Mouse (Mus musculus) CH12.LX (cell line): ENCODE data around the gene Hinfp. TPM values are rescaled to one million over a fixed set of nuclear protein-coding genes. Genes with fewer than 3 reads are reported as not detected.

ENCODE experiments used
- DNase-seq: peaks from one replicate; pipeline ENCODE4 v3.0.0-alpha.2; 2013; ENCODE audit errors: extremely low read depth
- H3K27ac ChIP-seq: 2 replicates; pipeline ENCODE4 v1.5.1; 2012; ENCODE audit warnings: low read depth, mild to moderate bottlenecking, control low read depth, moderate library complexity; ENCODE audit not compliant: insufficient read depth
- H3K27me3 ChIP-seq: replicated peaks from 2 replicates; pipeline ENCODE3; 2012; ENCODE audit warnings: inconsistent platforms
- H3K36me3 ChIP-seq, 2 experiments: replicated peaks in 1 of 2; 2 replicates each; pipeline versions ENCODE3 to v1.6.1; 2012; ENCODE audit warnings: inconsistent platforms in 1 of 2, low read length in 1 of 2, mild to moderate bottlenecking in 1 of 2, mixed read lengths in 1 of 2, moderate library complexity in 1 of 2; ENCODE audit not compliant: control insufficient read depth in 1 of 2, insufficient read depth in 1 of 2
- H3K4me1 ChIP-seq, 2 experiments: 2 replicates each; pipeline ENCODE4 v1.6.1; 2012; ENCODE audit warnings: inconsistent platforms in 1 of 2, moderate library complexity in 1 of 2; ENCODE audit not compliant: insufficient read depth in 2 of 2, control insufficient read depth in 1 of 2
- H3K4me2 ChIP-seq: 2 replicates; pipeline ENCODE4 v1.6.1; 2012; ENCODE audit warnings: low read depth, mild to moderate bottlenecking, control low read depth; ENCODE audit not compliant: poor library complexity, insufficient read depth, severe bottlenecking
- H3K4me3 ChIP-seq, 3 experiments: fragments of 150-350 bp in 1 of 3; sonication (generic) in 1 of 3; replicated peaks in 1 of 3; 2 replicates each; pipeline versions ENCODE3 to v1.5.1; 2011 to 2012; ENCODE audit warnings: low read depth in 2 of 3, low read length in 2 of 3, mild to moderate bottlenecking in 2 of 3, moderate library complexity in 2 of 3, control low read depth in 1 of 3, improper control_type of control experiment in 1 of 3, inconsistent platforms in 1 of 3, mixed read lengths in 1 of 3; ENCODE audit not compliant: poor library complexity in 1 of 3
- H3K79me2 ChIP-seq: replicated peaks from 2 replicates; pipeline ENCODE4 v1.6.1; 2012; ENCODE audit warnings: mild to moderate bottlenecking, moderate library complexity; ENCODE audit not compliant: control insufficient read depth, poor library complexity, insufficient read depth, severe bottlenecking; ENCODE audit errors: extremely low read depth
- H3K9ac ChIP-seq: 2 replicates; pipeline ENCODE4 v1.6.1; 2012; ENCODE audit warnings: low read depth, mild to moderate bottlenecking, control low read depth, moderate library complexity; ENCODE audit not compliant: insufficient read depth
- H3K9me3 ChIP-seq: replicated peaks from 2 replicates; pipeline ENCODE3; 2012; ENCODE audit warnings: low read length, inconsistent platforms, mixed read lengths
- BHLHE40 ChIP-seq: IDR thresholded peaks from 2 replicates; pipeline ENCODE4 v1.6.1; 2011; ENCODE audit warnings: mild to moderate bottlenecking, low read depth, low read length, improper control_type of control experiment
- CHD1 ChIP-seq: IDR thresholded peaks from 2 replicates; pipeline ENCODE4 v1.6.1; 2012; ENCODE audit warnings: low read depth, low read length, improper control_type of control experiment, inconsistent platforms
- CHD2 ChIP-seq: IDR thresholded peaks from 2 replicates; pipeline ENCODE4 v1.6.1; 2011; ENCODE audit warnings: low read length, improper control_type of control experiment
- CTCF ChIP-seq, 2 experiments: IDR thresholded peaks in 1 of 2; conservative IDR thresholded peaks in 1 of 2; 2 replicates each; pipeline ENCODE4 v1.5.1; 2011 to 2012; ENCODE audit warnings: low read depth in 2 of 2, low read length in 2 of 2, improper control_type of control experiment in 1 of 2, inconsistent platforms in 1 of 2, mild to moderate bottlenecking in 1 of 2, moderate library complexity in 1 of 2
- E2F4 ChIP-seq: IDR thresholded peaks from 2 replicates; pipeline ENCODE4 v1.6.1; 2011; ENCODE audit warnings: low read depth, low read length, improper control_type of control experiment; ENCODE audit not compliant: insufficient replicate concordance
- ELF1 ChIP-seq: IDR thresholded peaks from 2 replicates; pipeline ENCODE4 v1.6.1; 2014; ENCODE audit warnings: low read depth, mild to moderate bottlenecking, inconsistent platforms, low read length, improper control_type of control experiment
- EP300 ChIP-seq: IDR thresholded peaks from 2 replicates; pipeline ENCODE4 v1.6.1; 2011; ENCODE audit warnings: low read length, improper control_type of control experiment
- ETS1 ChIP-seq: conservative IDR thresholded peaks from 2 replicates; pipeline ENCODE4 v1.6.1; 2012; ENCODE audit warnings: low read depth, mild to moderate bottlenecking, inconsistent platforms, low read length, improper control_type of control experiment, moderate library complexity
- GABPA ChIP-seq: IDR thresholded peaks from 2 replicates; pipeline ENCODE4 v1.6.1; 2012; ENCODE audit warnings: low read depth, low read length, improper control_type of control experiment, inconsistent platforms; ENCODE audit not compliant: insufficient replicate concordance
- HCFC1 ChIP-seq: IDR thresholded peaks from 2 replicates; pipeline ENCODE4 v1.6.1; 2012; ENCODE audit warnings: low read depth, mild to moderate bottlenecking, inconsistent platforms, low read length, improper control_type of control experiment
- IRF4 ChIP-seq: IDR thresholded peaks from 2 replicates; pipeline ENCODE4 v1.6.1; 2014; ENCODE audit warnings: low read depth, mild to moderate bottlenecking, inconsistent platforms, low read length, improper control_type of control experiment
- JUN ChIP-seq: IDR thresholded peaks from 2 replicates; pipeline ENCODE4 v1.6.1; 2011; ENCODE audit warnings: low read depth, mild to moderate bottlenecking, low read length, improper control_type of control experiment, moderate library complexity; ENCODE audit not compliant: insufficient read depth
- KAT2A ChIP-seq: IDR thresholded peaks from 2 replicates; pipeline ENCODE4 v1.6.1; 2012; ENCODE audit warnings: low read length, improper control_type of control experiment, inconsistent platforms; ENCODE audit not compliant: insufficient replicate concordance
- MAX ChIP-seq: IDR thresholded peaks from 2 replicates; pipeline ENCODE4 v1.6.1; 2011; ENCODE audit warnings: low read length, improper control_type of control experiment
- MAZ ChIP-seq: IDR thresholded peaks from 2 replicates; pipeline ENCODE4 v1.6.1; 2012; ENCODE audit warnings: low read depth, mild to moderate bottlenecking, inconsistent platforms, low read length, improper control_type of control experiment, moderate library complexity
- MEF2A ChIP-seq: IDR thresholded peaks from 2 replicates; pipeline ENCODE4 v1.6.1; 2014; ENCODE audit warnings: low read depth, mild to moderate bottlenecking, inconsistent platforms, low read length, improper control_type of control experiment, borderline replicate concordance
- MXI1 ChIP-seq: IDR thresholded peaks from 2 replicates; pipeline ENCODE4 v1.6.1; 2011; ENCODE audit warnings: mild to moderate bottlenecking, low read depth, low read length, improper control_type of control experiment
- MYC ChIP-seq: IDR thresholded peaks from 2 replicates; pipeline ENCODE4 v1.6.1; 2011; ENCODE audit warnings: low read depth, mild to moderate bottlenecking, improper control_type of control experiment, low read length
- NELFE ChIP-seq: IDR thresholded peaks from 2 replicates; pipeline ENCODE4 v1.6.1; 2011; ENCODE audit warnings: low read depth, low read length, improper control_type of control experiment
- NRF1 ChIP-seq: IDR thresholded peaks from 2 replicates; pipeline ENCODE4 v1.6.1; 2014; ENCODE audit warnings: low read depth, mild to moderate bottlenecking, inconsistent platforms, low read length, improper control_type of control experiment, moderate library complexity
- PAX5 ChIP-seq: IDR thresholded peaks from 2 replicates; pipeline ENCODE4 v1.6.1; 2012; ENCODE audit warnings: low read length, inconsistent platforms, mixed read lengths
- POLR2A ChIP-seq: IDR thresholded peaks from 2 replicates; pipeline ENCODE4 v1.6.1; 2011; ENCODE audit warnings: low read depth, mild to moderate bottlenecking, improper control_type of control experiment, low read length
- POLR2AphosphoS2 ChIP-seq: IDR thresholded peaks from 2 replicates; pipeline ENCODE4 v1.6.1; 2011; ENCODE audit warnings: low read depth, low read length, improper control_type of control experiment
- RAD21 ChIP-seq: IDR thresholded peaks from 2 replicates; pipeline ENCODE4 v1.6.1; 2011; ENCODE audit warnings: low read depth, mild to moderate bottlenecking, low read length, improper control_type of control experiment, moderate library complexity
- RCOR1 ChIP-seq: conservative IDR thresholded peaks from 2 replicates; pipeline ENCODE4 v1.6.1; 2012; ENCODE audit warnings: low read depth, mild to moderate bottlenecking, inconsistent platforms, low read length, improper control_type of control experiment
- SIN3A ChIP-seq: IDR thresholded peaks from 2 replicates; pipeline ENCODE4 v1.6.1; 2012; ENCODE audit warnings: low read length, improper control_type of control experiment, inconsistent platforms
- SMC3 ChIP-seq: IDR thresholded peaks from 2 replicates; pipeline ENCODE4 v1.6.1; 2011; ENCODE audit warnings: low read depth, low read length, improper control_type of control experiment
- TBP ChIP-seq: conservative IDR thresholded peaks from 2 replicates; pipeline ENCODE4 v1.6.1; 2011; ENCODE audit warnings: low read depth, low read length, improper control_type of control experiment
- TCF12 ChIP-seq: IDR thresholded peaks from 2 replicates; pipeline ENCODE4 v1.6.1; 2014; ENCODE audit warnings: low read depth, mild to moderate bottlenecking, inconsistent platforms, low read length, improper control_type of control experiment
- UBTF ChIP-seq: IDR thresholded peaks from 2 replicates; pipeline ENCODE4 v1.6.1; 2012; ENCODE audit warnings: low read depth, mild to moderate bottlenecking, inconsistent platforms, low read length, improper control_type of control experiment, moderate library complexity
- USF1 ChIP-seq: IDR thresholded peaks from 2 replicates; pipeline ENCODE4 v1.6.1; 2014; ENCODE audit warnings: low read depth, mild to moderate bottlenecking, inconsistent platforms, low read length, improper control_type of control experiment
- USF2 ChIP-seq: conservative IDR thresholded peaks from 2 replicates; pipeline ENCODE4 v1.6.1; 2011; ENCODE audit warnings: low read depth, low read length, improper control_type of control experiment
- ZC3H11A ChIP-seq: IDR thresholded peaks from 2 replicates; pipeline ENCODE4 v1.6.1; 2012; ENCODE audit warnings: low read depth, mild to moderate bottlenecking, inconsistent platforms, low read length, improper control_type of control experiment
- ZKSCAN1 ChIP-seq: IDR thresholded peaks from 2 replicates; pipeline ENCODE4 v1.6.1; 2012; ENCODE audit warnings: low read depth, inconsistent platforms, low read length, improper control_type of control experiment, borderline replicate concordance
- ZMIZ1 ChIP-seq: IDR thresholded peaks from 2 replicates; pipeline ENCODE4 v1.6.1; 2012; ENCODE audit warnings: low read depth, mild to moderate bottlenecking, inconsistent platforms, low read length, improper control_type of control experiment
- ZNF384 ChIP-seq: IDR thresholded peaks from 2 replicates; pipeline ENCODE4 v1.6.1; 2012; ENCODE audit warnings: low read depth, low read length, improper control_type of control experiment, inconsistent platforms
- dilution Hi-C: fragments of 300-500 bp; cut with MboI; formaldehyde crosslinking; loops from 2 replicates; pipeline ENCODE4 v1.14.3; 2020; ENCODE audit warnings: low sequenced_read_pairs; ENCODE audit not compliant: extremely low pct_unique_long_range_greater_than_20kb, extremely low pct_ligation_motif_present
- in situ Hi-C: fragments of 300-500 bp; cut with MboI; formaldehyde crosslinking; loops from 3 replicates; pipeline ENCODE4 v1.14.3; 2019; ENCODE audit warnings: low sequenced_read_pairs, low pct_ligation_motif_present, low pct_unique_long_range_greater_than_20kb, mixed read lengths
- polyA plus RNA-seq: library from polyadenylated mRNA; unstranded; fragments of >175 nt; gene quantifications from 2 replicates; pipeline ENCODE4 v1.2.1, GENCODE M21; 2012; ENCODE audit warnings: low read depth; ENCODE audit not compliant: insufficient read length
- total RNA-seq, 2 experiments: library from RNA; depleted of rRNA; stranded (reverse); fragments of 300-350 nt in 1 of 2; fragments of >200 nt in 1 of 2; gene quantifications; 2 replicates each; pipeline ENCODE4 v1.2.3; 2012 to 2014

Gene Hinfp
- total RNA-seq (2012; rRNA removed), result 16.5 and 16.6 TPM in 2 replicates
- 13.6 and 14.0 TPM in 2 replicates for total RNA-seq (2014; rRNA removed)
- polyA plus RNA-seq, result 18.9 and 22.3 TPM in 2 replicates

DNA sequence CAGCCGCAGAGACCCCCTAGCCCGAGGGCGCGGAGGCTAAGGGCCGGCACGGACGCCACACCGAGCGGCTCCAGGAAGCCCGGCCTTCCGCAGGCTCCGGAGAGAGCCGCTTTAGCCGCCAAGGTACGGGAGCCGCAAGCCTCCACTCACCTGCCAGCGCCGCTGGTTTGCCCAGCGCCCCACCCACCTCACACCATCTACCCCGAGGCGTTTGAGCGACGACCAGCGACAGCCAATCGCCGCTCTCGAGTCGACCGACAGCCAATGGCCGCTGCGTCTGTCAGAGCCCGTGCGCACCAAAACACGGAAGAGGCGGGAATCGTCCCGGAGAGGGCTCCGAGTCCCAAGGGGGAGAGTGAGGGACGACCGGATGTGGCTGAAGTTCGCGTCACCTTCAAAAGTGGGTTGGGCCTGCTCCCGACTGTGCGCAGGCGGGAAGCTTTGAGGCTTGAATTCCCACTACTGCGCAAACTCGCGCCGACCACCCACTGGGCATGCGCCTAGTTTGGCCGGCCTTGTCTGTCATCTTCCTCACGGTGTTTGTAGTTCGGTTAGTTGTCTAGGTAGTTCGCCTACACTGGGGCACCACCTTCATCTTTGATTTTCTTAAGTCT, at the start of gene Hinfp:
TSS of gene Hinfp (minus strand) at position 206 of the 614 bp plus-strand sequence.
- H3K9ac ChIP-seq, result peak within 1 kb of the TSS; percentile 74
- peak; percentile 97 for TF ChIP-seq SIN3A
- TF ChIP-seq CTCF (conservative IDR thresholded peaks at IDR 0.05 in 1 of 2, IDR thresholded peaks at IDR 0.05 in 1 of 2; ENCODE audit: low read depth in 2 of 2, low read length in 2 of 2), result no peak
- no peak for TF ChIP-seq EP300
- TF ChIP-seq ZC3H11A, result no peak
- TF ChIP-seq IRF4, result peak; percentile 41; the same call in 1 of the 2 replicates
- TF ChIP-seq ETS1, result peak; percentile 59
- no peak for TF ChIP-seq RAD21
- TF ChIP-seq USF1, result no peak
- peak; percentile 77 for TF ChIP-seq BHLHE40
- TF ChIP-seq ZKSCAN1, result peak; percentile 39; the same call in 1 of the 2 replicates
- TF ChIP-seq POLR2A, result peak; percentile 94
- peak; percentile 81 for TF ChIP-seq ZMIZ1
- no peak for TF ChIP-seq PAX5
- TF ChIP-seq POLR2AphosphoS2, result no peak
- peak; percentile 81; the same call in 1 of the 2 replicates for TF ChIP-seq KAT2A
- no peak for TF ChIP-seq GABPA
- peak; percentile 61 for TF ChIP-seq CHD2
- peak; percentile 85 for TF ChIP-seq HCFC1
- TF ChIP-seq JUN, result no peak
- no peak for TF ChIP-seq SMC3
- TF ChIP-seq NELFE, result peak; percentile 89
- TF ChIP-seq MAX, result peak; percentile 87
- TF ChIP-seq NRF1, result peak; percentile 99
- no peak for TF ChIP-seq MYC
- peak; percentile 12; the same call in 1 of the 2 replicates for TF ChIP-seq MEF2A
- no peak for TF ChIP-seq USF2
- peak; percentile 50 for TF ChIP-seq TBP
- no peak for TF ChIP-seq ZNF384
- TF ChIP-seq ELF1, result peak; percentile 98
- TF ChIP-seq MXI1, result peak; percentile 86
- TF ChIP-seq UBTF, result no peak
- TF ChIP-seq CHD1, result no peak
- TF ChIP-seq TCF12, result peak; percentile 45; the same call in 1 of the 2 replicates
- no peak for TF ChIP-seq MAZ
- peak; percentile 93; the same call in 1 of the 2 replicates for TF ChIP-seq E2F4
- no peak for TF ChIP-seq RCOR1
- dilution Hi-C loops, result no loop called here
- H3K79me2 ChIP-seq, result peaks cover 25% of the 10 kb centered on the region
- no peaks in the 10 kb centered on the region for H3K9me3 ChIP-seq
- peak; percentile 99 for DNase-seq
- peaks cover 3 to 32% of the 10 kb centered on the region in 2 experiments; a peak in 3 of 4 replicates for H3K4me1 ChIP-seq
- H3K4me3 ChIP-seq, result peak within 1 kb of the TSS; percentile 73 to 95 (median 81)
- H3K27me3 ChIP-seq, result no peaks in the 10 kb centered on the region
- in situ Hi-C loops, result no loop called here
- peak within 1 kb of the TSS; percentile 96 for H3K4me2 ChIP-seq
- peaks cover 13 to 34% of the 10 kb centered on the region in 2 experiments for H3K36me3 ChIP-seq
- H3K27ac ChIP-seq, result no peak within 1 kb of the TSS
